Mouse (Mus musculus): ENCODE data around the gene Ncoa7.
"Not testable (repeated sequence)": the region's sequence is repeated elsewhere in the genome, so short reads cannot be mapped to it uniquely, and the experiment has no call there.

Ncoa7 gene

DNA sequence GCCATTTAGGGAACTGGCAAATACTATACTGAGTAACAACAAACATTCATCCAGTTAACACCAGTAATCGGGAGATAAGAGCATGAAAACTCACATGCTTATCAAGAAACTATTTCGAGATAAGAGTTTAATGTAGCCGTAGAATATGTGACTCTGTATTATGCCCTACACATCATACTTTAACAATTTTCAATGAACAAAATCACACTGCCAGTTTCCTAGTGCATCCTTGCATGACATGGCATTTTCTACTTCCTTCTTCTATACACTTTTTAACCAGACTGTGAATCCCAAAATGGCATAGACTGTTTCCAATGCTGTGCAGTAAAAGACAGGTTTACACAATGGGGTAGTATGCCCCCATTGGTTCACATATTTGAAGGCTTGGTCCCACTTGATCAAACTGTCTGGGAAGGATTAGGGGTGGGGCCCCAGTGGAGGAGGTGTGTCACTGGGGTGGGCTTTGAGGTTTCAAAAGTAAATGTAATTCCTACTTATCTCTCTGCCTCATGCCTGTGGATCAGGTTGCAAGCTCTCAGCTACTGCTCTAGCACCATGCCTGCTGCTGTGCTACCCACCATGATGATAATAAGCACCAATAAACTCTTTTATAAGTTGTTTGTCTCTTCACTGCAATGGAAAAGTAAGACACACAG lies 15.3 kb downstream of the Ncoa7 start:
- DNase-seq (ENCODE audit: low spot score): no peak

DNA sequence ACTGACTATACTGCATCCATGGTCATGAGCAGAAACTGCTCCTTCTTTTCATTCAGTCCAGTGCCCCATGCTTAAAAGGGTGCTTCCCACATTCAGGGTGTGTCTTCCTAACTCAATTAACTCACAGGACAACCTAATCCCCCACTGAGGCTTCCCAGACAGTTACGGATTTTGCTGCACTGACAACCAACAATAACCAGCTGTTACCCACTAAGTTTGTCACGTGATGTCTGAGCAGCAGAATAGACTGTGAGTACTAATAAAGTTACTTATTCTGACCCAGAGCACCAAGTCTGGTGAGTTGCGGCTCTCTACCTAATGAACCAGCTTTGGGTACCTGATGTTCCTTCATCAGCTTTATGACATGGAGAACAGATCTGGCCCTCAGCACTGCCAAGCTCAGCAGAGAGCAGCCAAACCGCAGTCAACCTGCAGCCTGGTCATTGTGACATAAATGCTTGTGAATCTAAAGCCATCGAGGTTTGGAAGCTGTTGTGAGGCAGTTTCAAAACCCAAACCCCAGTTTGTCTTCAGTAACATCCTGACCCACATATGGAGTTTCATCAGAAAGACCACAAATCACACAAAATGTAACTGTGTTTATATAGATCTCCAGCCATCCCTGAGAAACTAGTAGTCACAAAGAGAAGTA lies 16.9 kb downstream of the Ncoa7 start:
- DNase-seq (ENCODE audit: low spot score): no peak

DNA sequence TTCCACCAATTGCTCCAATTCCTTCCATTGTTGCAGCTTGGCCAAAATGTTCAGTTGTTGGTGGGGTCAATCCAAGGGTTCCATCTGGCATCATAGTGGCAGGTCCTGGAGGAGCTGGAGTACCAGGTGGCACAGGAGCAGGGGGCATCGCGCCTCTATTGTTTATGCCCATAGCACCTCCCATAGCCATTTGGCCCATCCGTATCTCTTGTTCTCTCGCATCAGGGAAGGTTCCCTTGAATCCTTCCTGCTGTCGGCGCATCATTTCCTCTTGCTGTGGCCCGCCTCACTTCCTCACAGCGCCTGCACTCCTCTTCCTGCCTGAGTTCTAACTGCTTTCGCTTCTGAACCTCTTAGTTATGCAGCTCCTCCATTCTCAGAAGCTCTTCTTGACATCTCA lies 22.2 kb downstream of the Ncoa7 start:
- not testable (repeated sequence) for DNase-seq (ENCODE audit: low spot score)

DNA sequence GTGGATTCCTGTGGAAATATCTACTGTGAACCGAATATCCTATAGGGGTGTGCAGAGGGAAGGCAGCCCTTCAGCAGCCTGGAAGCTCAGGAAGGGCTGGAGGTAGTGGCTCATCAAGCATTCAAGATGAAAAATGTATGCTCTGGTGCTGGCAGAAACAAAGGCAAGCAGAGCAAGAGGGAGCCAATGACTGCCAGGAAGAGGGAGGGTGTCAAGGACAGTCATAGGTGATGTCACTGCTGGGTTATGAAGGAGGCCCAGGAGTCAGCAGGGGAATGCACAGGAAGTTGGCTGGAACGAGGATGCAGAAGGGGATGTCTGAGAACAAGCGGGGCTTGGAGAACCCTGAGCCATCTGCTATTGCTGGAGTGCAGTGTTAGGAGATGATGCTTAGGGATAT lies 24.9 kb downstream of the Ncoa7 start:
- DNase-seq (ENCODE audit: low spot score): no peak

DNA sequence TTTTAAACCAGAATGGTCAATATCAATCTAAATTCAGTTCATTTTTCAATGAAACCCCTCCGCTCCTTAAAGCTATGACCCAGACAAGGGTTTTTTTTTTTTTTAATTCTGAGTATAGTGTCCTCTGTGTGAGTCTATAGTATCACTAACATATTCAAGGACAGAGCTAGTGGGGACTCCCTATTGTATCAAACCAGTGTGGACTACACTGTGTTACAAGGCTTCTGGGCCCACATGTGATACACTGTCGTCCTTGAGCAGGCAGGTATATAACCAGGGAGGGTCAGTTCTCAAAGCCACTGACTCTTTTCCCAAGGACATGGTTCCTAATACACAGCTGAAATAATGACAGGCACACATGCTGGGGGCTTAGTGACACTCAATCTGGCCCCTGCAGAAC lies 27.1 kb downstream of the Ncoa7 start:
- no peak for DNase-seq (ENCODE audit: low spot score)

DNA sequence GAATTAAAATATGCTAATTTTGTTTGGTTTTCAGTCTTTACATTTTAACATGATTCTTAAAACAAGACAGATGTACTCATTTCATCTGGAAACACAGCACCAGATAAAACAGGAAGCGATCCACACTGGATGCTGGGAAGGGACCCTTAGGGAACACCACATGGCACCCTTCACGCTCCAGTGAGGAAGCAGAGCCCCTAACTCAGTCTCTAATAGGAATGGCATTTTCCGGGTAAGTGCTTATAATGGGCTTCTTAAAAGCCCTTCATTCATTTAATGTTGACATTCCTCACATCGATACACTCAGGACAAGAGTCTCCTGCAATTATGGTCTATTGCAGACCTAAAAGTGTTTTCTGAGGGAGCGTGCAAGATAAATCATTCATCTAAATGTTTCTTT lies 27.6 kb downstream of the Ncoa7 start:
- no peak for DNase-seq (ENCODE audit: low spot score)

DNA sequence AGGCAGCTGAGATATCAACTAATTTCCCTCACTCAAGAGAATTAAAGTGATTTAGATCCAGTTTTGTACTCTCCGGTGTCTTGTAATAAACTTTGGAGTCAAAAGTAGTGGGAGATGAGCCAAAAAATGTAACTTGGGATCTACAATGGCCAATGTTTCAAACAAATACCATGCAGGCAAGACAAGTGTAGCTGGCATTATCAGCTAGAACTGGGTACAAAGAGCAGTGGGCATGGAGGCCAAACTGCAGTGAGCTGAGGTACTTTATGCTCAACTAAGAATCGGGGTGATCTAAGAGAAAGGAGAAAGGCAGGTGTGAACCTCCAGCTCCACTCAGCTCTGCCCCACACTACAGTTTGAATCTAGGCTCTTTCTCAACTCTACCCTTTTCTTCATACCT lies 28.7 kb downstream of the Ncoa7 start:
- no peak for DNase-seq (ENCODE audit: low spot score)

DNA sequence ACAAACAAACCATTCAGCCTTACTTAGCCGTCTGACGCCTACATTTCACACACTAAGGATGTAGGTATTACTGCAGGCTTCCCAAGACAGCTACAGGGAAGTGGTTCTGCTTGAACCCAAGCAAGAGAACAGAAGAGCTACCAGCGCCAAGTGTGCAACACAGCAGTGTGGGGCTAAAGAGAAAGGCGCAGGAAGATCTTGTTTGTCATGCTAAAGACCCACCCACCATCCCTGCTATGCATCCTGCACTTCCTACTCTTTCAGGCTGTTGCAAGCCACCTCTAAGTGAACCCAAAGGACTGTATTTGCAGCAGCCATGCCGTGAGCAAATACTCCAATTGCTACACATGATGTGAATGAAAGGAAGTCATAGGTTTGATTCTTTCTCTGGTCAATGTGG lies 29.9 kb downstream of the Ncoa7 start:
- no peak for DNase-seq (ENCODE audit: low spot score)

DNA sequence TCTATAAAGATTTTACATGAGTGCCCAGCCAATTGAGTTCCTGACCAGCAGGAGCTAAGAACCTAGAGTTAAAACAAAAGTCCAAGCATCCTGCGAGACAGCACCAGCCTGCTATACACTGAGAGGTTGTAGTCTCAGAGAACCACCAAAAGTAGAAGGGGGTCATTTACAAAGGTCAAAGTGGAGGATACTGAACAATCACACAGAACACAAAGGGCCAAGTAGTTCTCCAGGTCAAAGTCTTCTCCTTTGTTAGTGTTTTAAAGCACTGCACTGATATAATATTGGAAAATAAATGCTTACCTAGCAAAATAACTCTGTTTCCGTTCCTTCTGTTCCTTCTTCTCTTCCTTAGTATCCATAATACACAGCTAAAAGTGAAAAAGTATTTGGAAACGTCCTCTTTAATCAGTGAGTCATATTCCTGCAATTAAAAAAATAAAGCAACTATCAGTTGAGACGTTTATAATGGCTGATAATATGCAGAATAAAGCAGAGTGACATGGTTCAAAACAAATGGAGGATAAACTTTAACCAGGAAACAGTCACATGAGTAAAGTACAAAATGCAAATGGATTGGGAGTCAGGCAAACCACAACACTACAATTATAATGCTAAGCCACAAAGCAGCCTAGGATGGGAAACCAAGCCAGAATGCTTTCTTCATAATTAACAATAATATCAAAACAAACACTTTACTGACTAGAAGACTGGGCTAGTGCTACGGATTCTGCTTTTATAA lies 31.5 kb downstream of the Ncoa7 start:
- DNase-seq (ENCODE audit: low spot score): no peak

DNA sequence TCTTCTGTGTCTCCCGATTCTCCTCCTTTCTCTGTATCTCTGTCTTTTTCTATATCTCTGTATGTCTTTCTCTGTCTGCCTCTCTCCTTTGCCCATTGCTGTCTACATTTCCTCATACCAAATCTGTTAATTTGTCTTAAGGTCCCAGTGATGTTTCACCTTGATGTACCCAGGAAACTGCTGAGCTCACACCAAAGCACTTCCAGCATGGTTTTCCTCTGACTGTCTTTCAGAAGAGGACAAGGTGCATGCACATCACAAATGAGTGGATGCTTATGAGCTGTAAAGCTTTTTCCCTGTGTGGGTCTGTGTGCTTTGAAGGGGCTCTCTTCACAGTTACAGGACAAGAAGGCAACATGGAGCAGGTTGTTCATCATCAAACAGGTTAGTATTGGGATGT lies 34.3 kb downstream of the Ncoa7 start:
- no peak for DNase-seq (ENCODE audit: low spot score)

DNA sequence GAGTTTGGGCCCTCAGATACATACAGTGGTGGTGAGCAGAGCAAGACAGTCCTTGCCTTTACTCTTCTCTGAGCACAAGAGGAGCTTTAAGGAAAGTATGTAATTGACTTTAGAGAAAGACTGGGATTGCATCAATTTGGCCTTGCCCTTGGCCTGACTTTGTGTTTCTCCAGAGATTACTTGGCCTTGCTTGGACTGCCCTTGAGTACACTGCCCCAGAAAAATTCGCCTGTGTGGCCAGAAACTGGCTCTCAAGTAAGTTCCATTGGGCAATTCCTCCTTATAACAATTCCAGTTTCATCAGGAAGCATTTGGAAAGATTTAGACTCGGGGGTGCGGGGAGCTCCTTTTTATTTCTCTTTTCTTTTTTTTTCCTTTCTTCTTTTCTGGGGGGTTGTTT lies 34.9 kb downstream of the Ncoa7 start:
- DNase-seq (ENCODE audit: low spot score): no peak

DNA sequence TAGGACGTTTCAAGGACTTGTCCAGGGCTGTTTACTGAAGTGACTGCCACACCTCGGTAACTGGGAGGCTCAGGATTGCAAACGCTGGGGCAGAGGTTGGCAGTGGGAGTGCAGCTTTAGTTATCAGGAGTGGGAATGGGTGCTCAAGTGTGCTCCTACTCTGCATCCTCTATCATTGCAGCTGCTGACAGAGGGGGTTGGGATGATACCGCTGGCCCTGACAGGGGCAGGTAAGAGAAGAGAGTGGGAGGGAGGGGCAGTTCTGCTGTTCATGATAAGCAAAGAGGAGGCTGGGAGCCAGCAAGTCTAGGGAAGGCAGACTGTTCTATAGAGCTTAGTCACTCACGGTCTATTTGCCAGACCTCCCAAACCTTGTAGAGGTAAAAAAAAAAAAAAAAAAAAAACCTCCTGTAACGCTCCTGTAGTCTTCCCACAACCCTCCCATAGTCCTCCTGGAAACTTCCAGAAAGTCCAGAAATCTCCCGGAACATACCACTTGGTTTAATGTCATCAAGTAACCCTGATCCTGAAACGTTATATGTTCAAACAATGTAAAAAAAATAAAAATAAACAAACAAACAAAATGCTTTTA lies 39.9 kb downstream of the Ncoa7 start:
- DNase-seq (ENCODE audit: low spot score): no peak

DNA sequence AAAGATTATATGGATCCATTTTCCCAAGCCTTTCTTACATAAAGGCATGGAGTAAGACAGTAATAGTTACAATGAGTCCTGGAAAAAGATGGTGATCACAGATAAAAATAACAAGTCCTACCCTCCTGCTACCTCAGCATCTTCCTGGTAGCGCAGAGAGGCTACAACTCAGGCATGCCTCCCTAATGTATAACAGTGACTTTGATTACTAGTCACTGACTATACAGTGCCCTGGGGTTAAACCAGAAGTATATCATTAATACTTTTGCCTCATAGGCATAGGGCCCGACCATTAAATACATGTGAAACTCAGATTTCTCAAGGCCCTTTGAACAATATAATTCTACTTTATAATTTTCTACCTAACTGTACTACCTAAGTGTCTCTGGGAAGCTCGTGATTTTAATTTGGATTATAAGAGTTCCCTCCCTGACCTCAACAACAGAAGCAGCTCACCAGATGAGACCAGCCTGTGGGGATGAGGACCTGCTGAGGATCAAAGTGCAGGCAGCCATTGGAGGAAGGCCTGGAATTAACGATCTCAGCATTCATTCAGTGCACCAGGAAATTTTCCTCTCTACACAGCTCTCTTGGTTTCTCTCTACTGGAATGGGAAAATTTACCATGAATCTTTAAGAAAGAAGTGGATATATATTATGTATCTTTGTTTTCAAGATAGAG lies 40.7 kb downstream of the Ncoa7 start:
- DNase-seq (ENCODE audit: low spot score): no peak

DNA sequence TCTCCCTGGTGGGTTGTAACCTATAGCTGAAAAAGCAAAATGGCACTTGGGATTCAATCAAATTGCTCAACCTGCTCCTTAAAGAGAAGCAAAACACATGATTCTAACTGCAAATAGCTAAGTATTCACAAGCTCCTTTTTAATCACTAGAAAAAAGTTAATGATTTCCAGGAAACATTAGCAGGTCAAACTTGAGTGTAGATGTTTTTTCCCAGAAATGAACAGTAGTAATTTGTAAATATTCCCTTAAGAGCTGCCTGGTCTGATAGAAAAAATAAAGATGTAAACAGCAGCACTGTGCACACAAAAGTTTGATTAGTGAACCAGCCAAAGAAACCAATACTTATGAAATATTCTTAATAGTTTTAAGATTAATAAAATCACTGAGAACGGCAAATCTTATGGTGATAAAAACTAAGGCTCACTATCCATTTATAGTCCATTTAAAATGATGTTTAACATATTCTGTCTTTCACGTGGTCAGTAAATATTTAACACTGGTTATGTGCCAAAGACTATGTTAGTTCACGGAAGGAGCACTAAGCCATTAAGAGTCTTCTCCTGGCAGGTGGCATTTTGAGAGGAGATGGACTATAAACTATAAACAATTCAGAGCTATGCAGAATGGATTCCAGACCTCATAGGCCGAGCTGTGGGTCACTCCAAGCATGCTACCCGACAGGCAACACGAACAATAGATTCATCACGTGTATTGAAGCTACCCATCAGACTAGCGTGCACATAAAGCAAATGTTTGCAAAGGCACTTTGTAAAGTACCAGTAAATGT lies 43.6 kb downstream of the Ncoa7 start:
- no peak for DNase-seq (ENCODE audit: low spot score)

DNA sequence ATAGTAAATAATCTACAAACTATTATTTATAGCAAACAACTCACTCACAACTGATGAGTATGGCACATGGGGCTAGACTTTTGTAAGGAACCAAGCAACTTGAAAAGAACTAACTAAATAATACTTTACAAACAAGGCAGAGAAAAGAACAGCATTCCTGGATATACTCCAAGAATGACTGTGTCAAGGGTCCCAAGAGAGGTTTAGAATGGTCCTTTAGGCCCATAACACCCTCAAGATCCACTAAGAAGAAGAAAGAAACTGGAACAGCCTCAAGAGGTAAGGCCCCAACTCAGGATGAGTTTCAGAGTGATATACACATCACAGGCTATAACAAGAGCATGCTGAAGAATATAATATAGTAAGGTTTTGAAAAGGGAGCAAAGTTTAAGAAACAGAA lies 47.1 kb downstream of the Ncoa7 start:
- no peak for DNase-seq (ENCODE audit: low spot score)

DNA sequence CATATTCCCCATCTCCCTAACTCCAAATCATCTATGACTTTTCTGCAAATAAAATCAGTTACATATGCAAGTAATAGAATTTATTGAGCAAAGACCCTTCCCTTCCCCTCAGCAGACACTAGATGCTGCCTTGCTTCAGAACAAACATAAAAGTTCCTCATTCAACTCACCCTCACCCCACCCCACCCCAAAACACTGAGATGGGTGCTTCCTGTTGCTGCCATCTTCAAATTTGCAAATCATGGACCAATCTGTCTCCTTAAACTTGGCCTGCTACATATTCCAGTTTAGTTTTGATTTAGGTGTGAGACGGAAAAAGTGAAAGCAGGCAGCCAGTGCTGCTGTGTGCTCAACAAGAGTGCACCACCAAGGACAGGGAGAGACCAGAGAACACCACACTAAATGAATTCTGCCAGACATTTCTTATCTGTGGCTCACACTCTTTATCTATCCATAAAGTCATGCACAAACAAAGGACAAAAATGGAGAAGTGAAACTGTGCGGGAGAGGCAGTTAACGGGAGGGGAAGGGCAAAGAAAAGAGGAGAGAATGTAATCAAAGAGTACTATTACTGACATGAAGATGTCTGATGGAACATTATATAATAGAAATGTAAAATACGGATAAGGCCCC lies 48.2 kb downstream of the Ncoa7 start:
- no peak for DNase-seq (ENCODE audit: low spot score)

DNA sequence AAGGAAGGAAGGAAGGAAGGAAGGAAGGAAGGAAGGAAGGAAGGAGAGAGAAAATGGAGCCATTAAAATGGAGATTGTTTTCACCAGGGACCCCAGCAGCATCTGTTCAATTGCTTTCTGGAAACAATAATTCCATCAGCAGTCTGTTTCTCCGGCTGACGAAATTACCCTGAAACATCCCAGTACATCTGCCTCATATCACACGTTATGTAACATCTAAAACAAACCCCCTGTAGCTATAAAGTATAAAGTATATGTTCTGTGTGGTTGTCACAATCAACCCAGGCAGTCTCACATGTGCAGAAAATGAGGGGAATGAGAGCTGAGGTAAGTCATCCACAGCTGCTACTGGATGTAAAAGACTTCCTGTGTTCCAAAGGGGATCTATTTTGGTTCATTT lies 49.0 kb downstream of the Ncoa7 start:
- DNase-seq (ENCODE audit: low spot score): no peak

DNA sequence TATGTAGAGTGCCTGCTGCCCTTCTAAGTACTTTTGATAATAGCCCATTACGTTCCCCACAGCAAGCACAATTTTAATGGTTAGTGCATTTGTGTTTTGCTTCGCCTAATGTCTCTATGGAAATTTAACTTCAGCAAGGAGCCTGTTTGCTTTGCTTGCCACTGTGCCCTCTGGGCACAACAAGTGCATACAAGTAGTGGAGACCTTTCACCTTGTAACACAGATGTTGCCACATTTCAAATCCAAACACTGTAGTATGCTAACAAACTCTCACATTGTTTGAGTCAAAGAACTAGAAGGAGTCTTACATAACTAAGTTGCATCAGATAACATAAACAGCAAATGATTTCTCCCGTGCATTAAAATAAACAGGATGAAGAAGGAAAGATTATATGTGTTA lies 50.6 kb downstream of the Ncoa7 start:
- no peak for DNase-seq (ENCODE audit: low spot score)

DNA sequence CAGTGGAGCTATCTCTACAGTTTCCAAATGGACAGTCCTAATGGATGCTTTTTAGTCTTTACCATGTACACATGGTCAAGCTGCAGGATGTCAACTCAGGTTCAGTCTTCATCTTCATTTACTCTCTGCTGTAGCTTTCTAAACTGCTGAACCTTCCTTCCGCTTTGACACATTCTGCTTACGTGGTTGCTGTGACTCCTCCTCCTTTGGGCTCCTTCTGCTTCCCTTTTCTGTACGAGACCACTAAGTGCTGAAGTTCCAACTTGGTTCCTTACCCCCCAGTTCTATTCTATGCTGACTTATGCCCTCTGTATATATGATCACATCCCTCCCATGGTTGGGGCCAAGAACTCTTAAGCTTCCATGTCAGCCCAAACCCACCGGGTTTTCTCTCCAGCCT lies 51.5 kb downstream of the Ncoa7 start:
- no peak for DNase-seq (ENCODE audit: low spot score)

DNA sequence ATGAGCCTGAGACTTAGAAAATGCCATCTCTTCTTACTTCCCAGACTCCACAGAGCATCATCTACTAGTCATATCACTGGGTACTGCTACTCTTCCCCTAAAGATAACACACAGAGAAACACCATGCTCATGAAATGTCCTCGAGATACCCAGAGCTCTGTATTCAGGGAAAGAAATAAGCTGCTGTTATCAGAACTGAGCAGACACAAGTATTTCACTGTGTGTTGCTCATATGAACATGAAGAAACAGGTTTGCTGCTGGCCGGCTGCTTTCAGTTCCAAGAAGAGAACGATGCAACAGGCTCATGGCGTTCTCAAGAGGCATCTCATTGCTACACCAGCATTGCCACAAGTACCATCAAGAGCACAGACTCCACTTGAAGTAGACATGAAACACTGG lies 53.3 kb downstream of the Ncoa7 start:
- DNase-seq (ENCODE audit: low spot score): no peak

DNA sequence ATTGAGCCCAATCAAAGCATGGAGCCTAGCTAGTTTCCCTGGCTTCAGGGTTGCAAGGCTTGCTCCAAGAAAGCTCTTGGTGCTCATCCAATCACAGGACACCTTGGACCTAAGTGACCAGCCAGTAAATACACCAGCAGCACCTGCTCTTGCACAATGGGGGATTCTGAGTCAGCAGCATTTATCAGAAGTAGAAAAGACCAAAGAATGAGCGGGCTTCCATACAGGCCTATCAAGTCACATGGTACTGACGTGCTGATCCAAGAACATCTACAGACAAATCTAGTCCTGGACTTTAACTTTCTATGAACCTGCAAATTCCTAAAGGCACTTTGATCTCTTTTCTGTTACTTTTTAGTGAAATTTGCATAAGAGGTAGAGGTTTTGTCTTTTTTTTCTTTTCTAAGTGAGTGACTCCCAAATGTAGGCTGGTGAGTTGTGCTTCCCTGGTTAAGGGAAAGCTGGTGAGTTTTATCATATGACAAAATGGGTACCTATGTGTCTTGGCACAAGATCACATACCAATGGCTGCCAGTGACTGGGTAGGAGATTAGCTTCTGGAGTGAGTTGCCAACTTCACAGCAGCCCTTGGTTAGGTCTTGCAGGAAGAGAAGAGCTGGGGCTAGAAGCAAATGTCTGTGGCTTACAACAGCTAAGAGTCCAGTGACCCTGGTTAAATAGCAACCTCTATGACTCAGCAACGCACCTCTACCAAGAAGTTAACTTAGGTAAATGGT lies 57.7 kb downstream of the Ncoa7 start:
- no peak for DNase-seq (ENCODE audit: low spot score)

Data from ovary, postnatal 10 days (tissue).